ENCODE assay signal across 10 mouse cellular contexts in genomic region chr1:191989060-191989459, GRCm38 (mm10). TPM values are rescaled to one million over a fixed set of nuclear protein-coding genes. Genes with fewer than 3 reads are reported as not detected.
DNase-seq lines count a peak whose midpoint lies in the region; ATAC-seq and TF ChIP-seq lines count a peak whose summit lies in the region.
"Had no signal": no experiment of that assay in that cellular context is flagged by ENCODE, and none has a peak within 500 bp of the region (broad histone marks: within the 10 kb centered on the region; RNA-seq: fewer than 3 reads in every experiment).

No protein-coding gene starts in this region.

- no peaks in the 10 kb centered on the region for H3K27me3 ChIP-seq in embryonic facial prominence, embryonic 14.5 days (replicated peaks; ENCODE audit: control insufficient read depth, insufficient read depth, low read length)
- H3K27me3 ChIP-seq in intestine, postnatal 0 days (replicated peaks; ENCODE audit: control insufficient read depth, insufficient read depth, low read length) = no peaks in the 10 kb centered on the region
- no peaks in the 10 kb centered on the region for H3K27me3 ChIP-seq in midbrain, embryonic 16.5 days (ENCODE audit: control insufficient read depth, insufficient read depth, low read depth, low read length)

- H3K4me2 ChIP-seq in embryonic facial prominence, embryonic 14.5 days (ENCODE audit: low read depth, low read length) = peak overlapping the region; percentile 78
- peak overlapping the region; percentile 70; the same call in 1 of the 2 replicates for H3K4me2 ChIP-seq in intestine, postnatal 0 days (replicated peaks; ENCODE audit: low read depth)
- peak overlapping the region; percentile 67 for H3K4me2 ChIP-seq in midbrain, embryonic 16.5 days (ENCODE audit: low read length)

- H3K9me3 ChIP-seq in embryonic facial prominence, embryonic 14.5 days (ENCODE audit: control insufficient read depth, low read length) = no peaks in the 10 kb centered on the region
- H3K9me3 ChIP-seq in intestine, postnatal 0 days (ENCODE audit: control insufficient read depth) = no peaks in the 10 kb centered on the region
- H3K9me3 ChIP-seq in midbrain, embryonic 16.5 days (replicated peaks; ENCODE audit: control insufficient read depth, low read length, poor library complexity, severe bottlenecking) = no peaks in the 10 kb centered on the region

- DNase-seq in layer of hippocampus, adult 2 months (ENCODE audit: low spot score in 2 of 2) = no peak
- DNase-seq in layer of hippocampus, postnatal 14 days (ENCODE audit: low spot score in 2 of 2) = no peak
- no peak for DNase-seq in embryonic facial prominence, embryonic 14.5 days (ENCODE audit: low spot score)
- DNase-seq in left cerebral cortex, postnatal 10 days (ENCODE audit: extremely low spot score in 1 of 2, low spot score in 2 of 2) = no peak
- DNase-seq in left cerebral cortex, postnatal 36 days (ENCODE audit: low spot score in 2 of 2) = no peak
- DNase-seq in ovary, adult 18-20 months (ENCODE audit: low spot score) = no peak
- DNase-seq: lung, adult 2 months; right cerebral cortex, postnatal 4 days had no signal

- no peaks in the 10 kb centered on the region for H3K4me1 ChIP-seq in embryonic facial prominence, embryonic 14.5 days (ENCODE audit: control insufficient read depth, insufficient read depth, low read length)
- H3K4me1 ChIP-seq in intestine, postnatal 0 days (replicated peaks; ENCODE audit: control insufficient read depth, insufficient read depth, low read length) = peaks cover 2% of the 10 kb centered on the region
- H3K4me1 ChIP-seq in midbrain, embryonic 16.5 days (ENCODE audit: control insufficient read depth, insufficient read depth, low read length) = peaks cover 6% of the 10 kb centered on the region; the same call in 1 of the 2 replicates

- intact Hi-C loops in left cerebral cortex, postnatal 10 days (cut with DNase I) = no loop called here
- intact Hi-C loops in left cerebral cortex, postnatal 36 days (cut with DNase I) = no loop called here

- peak overlapping the region; percentile 63; the same call in 1 of the 2 replicates for H3K4me3 ChIP-seq in layer of hippocampus, adult 2 months
- H3K4me3 ChIP-seq in embryonic facial prominence, embryonic 14.5 days (ENCODE audit: low read depth, low read length) = peak overlapping the region; percentile 49
- no peak overlapping the region for H3K4me3 ChIP-seq in intestine, postnatal 0 days (ENCODE audit: low read depth, low read length)
- H3K4me3 ChIP-seq in midbrain, embryonic 16.5 days (ENCODE audit: low read depth, low read length) = no peak overlapping the region

- WGBS in embryonic facial prominence, embryonic 14.5 days = 91% methylated on average over 5 of the region's 5 CpGs
- 73% methylated on average over 5 of the region's 5 CpGs for WGBS in intestine, postnatal 0 days
- 97% methylated on average over 5 of the region's 5 CpGs for WGBS in midbrain, embryonic 16.5 days

- no peak for ATAC-seq in embryonic facial prominence, embryonic 14.5 days (ENCODE audit: low read depth)
- ATAC-seq in intestine, postnatal 0 days = no peak
- no peak for ATAC-seq in midbrain, embryonic 16.5 days

- TF ChIP-seq CTCF in layer of hippocampus, adult 2 months (conservative IDR thresholded peaks at IDR 0.05) = no peak
- no peak for TF ChIP-seq CTCF in intestine, postnatal 0 days (IDR thresholded peaks at IDR 0.05; ENCODE audit: low read depth)

- H3K36me3 ChIP-seq in embryonic facial prominence, embryonic 14.5 days (ENCODE audit: control insufficient read depth, insufficient read depth, low read length) = no peaks in the 10 kb centered on the region
- no peaks in the 10 kb centered on the region for H3K36me3 ChIP-seq in intestine, postnatal 0 days (ENCODE audit: control insufficient read depth, insufficient read depth)
- H3K36me3 ChIP-seq in midbrain, embryonic 16.5 days (ENCODE audit: control insufficient read depth, insufficient read depth, low read length) = no peaks in the 10 kb centered on the region

- peak overlapping the region; percentile 72; the same call in 1 of the 2 replicates for H3K9ac ChIP-seq in embryonic facial prominence, embryonic 14.5 days (ENCODE audit: low read depth, low read length)
- no peak overlapping the region for H3K9ac ChIP-seq in intestine, postnatal 0 days (ENCODE audit: low read depth, low read length)
- no peak overlapping the region for H3K9ac ChIP-seq in midbrain, embryonic 16.5 days (ENCODE audit: low read depth, low read length)

- H3K27ac ChIP-seq in layer of hippocampus, adult 2 months = no peak overlapping the region
- H3K27ac ChIP-seq in embryonic facial prominence, embryonic 14.5 days (replicated peaks; ENCODE audit: low read depth, low read length) = no peak overlapping the region
- peak overlapping the region; percentile 84 for H3K27ac ChIP-seq in intestine, postnatal 0 days (ENCODE audit: low read depth, low read length)
- H3K27ac ChIP-seq in midbrain, embryonic 16.5 days (ENCODE audit: low read length) = no peak overlapping the region

RNA-seq across cellular contexts. Expression of gene Rd3, which starts 11.9 kb away (rescaled TPM):
- under 1 TPM; 0.33 to 0.44 TPM for total RNA-seq in layer of hippocampus, adult 2 months (2021)
- 1 to 10 TPM in 1 of 2 experiments, under 1 TPM in 1; 0.19 to 1.4 TPM for total RNA-seq in layer of hippocampus, postnatal 14 days (2021)
- 5.0 and 6.0 TPM in 2 replicates for polyA plus RNA-seq in embryonic facial prominence, embryonic 14.5 days (2014; fragmentation: Nextera tagmentation; extraction: Ambion mirVana)
- polyA plus RNA-seq in intestine, postnatal 0 days (2015; fragmentation: Nextera tagmentation; extraction: Ambion mirVana) = 0.08 and 0.10 TPM in 2 replicates
- polyA plus RNA-seq in midbrain, embryonic 16.5 days (2015; fragmentation: Nextera tagmentation; extraction: Ambion mirVana) = 2.5 and 3.0 TPM in 2 replicates
- total RNA-seq in left cerebral cortex, postnatal 10 days (2021) = under 1 TPM; 0.36 to 0.58 TPM
- total RNA-seq in left cerebral cortex, postnatal 36 days (2021) = under 1 TPM; 0.37 to 0.43 TPM

Comparison
In these comparisons a context has a peak if more than half of its experiments do, and no peak if none do; other contexts are left out.
1. H3K4me3 ChIP-seq: peak in layer of hippocampus, adult 2 months (single experiment) and embryonic facial prominence, embryonic 14.5 days (single experiment); none in intestine, postnatal 0 days (single experiment) and midbrain, embryonic 16.5 days (single experiment).
2. Peak in every context shown above with its lines, with median percentiles within 50 percentile points of each other: H3K4me2 ChIP-seq.